Mouse (Mus musculus) E14TG2a.4 (cell line): ENCODE measurements at regions not wholly inside any gene's neighbourhood (a gene's known extent, or its start where the extent isn't known, plus 50 kb on each side); places are given as distances from the start of the nearest gene placed in this dataset.

Experiments
- H3K27me3 ChIP-seq: 2 replicates; pipeline ENCODE4 v1.6.1; 2014; ENCODE audit warnings: low read length, control low read depth; ENCODE audit not compliant: insufficient read depth
- H3K36me3 ChIP-seq: 2 replicates; pipeline ENCODE4 v1.6.1; 2014; ENCODE audit warnings: low read length, control low read depth; ENCODE audit not compliant: insufficient read depth
- H3K4me1 ChIP-seq: replicated peaks from 2 replicates; pipeline ENCODE4 v1.6.1; 2014; ENCODE audit warnings: low read depth, low read length, control low read depth
- H3K4me3 ChIP-seq: replicated peaks from 2 replicates; pipeline ENCODE4 v1.5.1; 2014; ENCODE audit warnings: mild to moderate bottlenecking, low read length
- H3K9me3 ChIP-seq: 2 replicates; pipeline ENCODE4 v1.6.1; 2014; ENCODE audit warnings: low read length, control low read depth
- CTCF ChIP-seq: conservative IDR thresholded peaks from 2 replicates; pipeline ENCODE4 v1.5.1; 2014; ENCODE audit warnings: low read length
- NANOG ChIP-seq: IDR thresholded peaks from 2 replicates; pipeline ENCODE4 v1.6.1; 2014; ENCODE audit warnings: borderline replicate concordance, low read length, mixed read lengths
- POU5F1 ChIP-seq: IDR thresholded peaks from 2 replicates; pipeline ENCODE4 v1.6.1; 2014; ENCODE audit warnings: low read length, borderline replicate concordance

- H3K4me3 ChIP-seq, result no peak overlapping the region
- peaks cover 21% of the 10 kb centered on the region for H3K9me3 ChIP-seq
- H3K36me3 ChIP-seq, result no peaks in the 10 kb centered on the region
- peaks cover 26% of the 10 kb centered on the region for H3K4me1 ChIP-seq
- no peaks in the 10 kb centered on the region for H3K27me3 ChIP-seq
- TF ChIP-seq POU5F1, result no peak
- TF ChIP-seq CTCF, result no peak
- no peak for TF ChIP-seq NANOG
Observed at GRCm38 (mm10) chr12:39830530-39830929, 207.3 kb downstream of the Arl4a start.

GRCm38 (mm10) chr12:39822671-39823070 lies 215.2 kb downstream of the Arl4a start:
- Histone ChIP-seq H3K36me3 (no peaks in the 10 kb centered on the region), H3K4me3 (no peak overlapping the region), H3K27me3 (no peaks in the 10 kb centered on the region), H3K9me3 (no peaks in the 10 kb centered on the region), H3K4me1 (no peaks in the 10 kb centered on the region)
- no peak for TF ChIP-seq POU5F1
- no peak for TF ChIP-seq NANOG
- no peak for TF ChIP-seq CTCF

- no peaks in the 10 kb centered on the region for H3K4me1 ChIP-seq
- TF ChIP-seq CTCF (no peak), NANOG (no peak), POU5F1 (no peak)
Observed at GRCm38 (mm10) chr12:39801536-39801935, 236.3 kb downstream of the Arl4a start.

GRCm38 (mm10) chr12:39797843-39798242 lies 240.0 kb downstream of the Arl4a start:
- H3K4me3 ChIP-seq, result no peak overlapping the region
- H3K27me3 ChIP-seq, result no peaks in the 10 kb centered on the region
- TF ChIP-seq CTCF (no peak), POU5F1 (no peak), NANOG (no peak)
- H3K36me3 ChIP-seq, result no peaks in the 10 kb centered on the region
- no peaks in the 10 kb centered on the region for H3K4me1 ChIP-seq
- H3K9me3 ChIP-seq, result no peaks in the 10 kb centered on the region

More at GRCm38 (mm10) chr12:39801536-39801935, 236.3 kb downstream of the Arl4a start:
- H3K36me3 ChIP-seq, result no peaks in the 10 kb centered on the region
- no peaks in the 10 kb centered on the region for H3K9me3 ChIP-seq
- no peaks in the 10 kb centered on the region for H3K27me3 ChIP-seq
- no peak overlapping the region for H3K4me3 ChIP-seq

GRCm38 (mm10) chr12:39796939-39797338 lies 240.9 kb downstream of the Arl4a start:
- Histone ChIP-seq H3K4me1 (no peaks in the 10 kb centered on the region), H3K4me3 (no peak overlapping the region), H3K27me3 (no peaks in the 10 kb centered on the region), H3K36me3 (no peaks in the 10 kb centered on the region), H3K9me3 (no peaks in the 10 kb centered on the region)
- TF ChIP-seq POU5F1 (no peak), CTCF (no peak), NANOG (no peak)

GRCm38 (mm10) chr12:39785026-39785425 lies 252.8 kb downstream of the Arl4a start:
- Histone ChIP-seq H3K4me3 (no peak overlapping the region), H3K27me3 (no peaks in the 10 kb centered on the region), H3K36me3 (no peaks in the 10 kb centered on the region), H3K4me1 (no peaks in the 10 kb centered on the region), H3K9me3 (no peaks in the 10 kb centered on the region)
- TF ChIP-seq POU5F1 (no peak), CTCF (no peak), NANOG (no peak)

- H3K27me3 ChIP-seq, result no peaks in the 10 kb centered on the region
- H3K9me3 ChIP-seq, result no peaks in the 10 kb centered on the region
- no peak for TF ChIP-seq NANOG
- no peak for TF ChIP-seq POU5F1
- TF ChIP-seq CTCF, result no peak
- H3K36me3 ChIP-seq, result no peaks in the 10 kb centered on the region
- H3K4me3 ChIP-seq, result no peak overlapping the region
- no peaks in the 10 kb centered on the region for H3K4me1 ChIP-seq
Observed at GRCm38 (mm10) chr12:39784532-39784931, 253.3 kb downstream of the Arl4a start.

- Histone ChIP-seq H3K4me1 (no peaks in the 10 kb centered on the region), H3K36me3 (no peaks in the 10 kb centered on the region), H3K9me3 (no peaks in the 10 kb centered on the region), H3K4me3 (no peak overlapping the region), H3K27me3 (no peaks in the 10 kb centered on the region)
- TF ChIP-seq POU5F1 (no peak), NANOG (no peak), CTCF (no peak)
Observed at GRCm38 (mm10) chr12:39776173-39776572, 261.7 kb downstream of the Arl4a start.

- Histone ChIP-seq H3K27me3 (no peaks in the 10 kb centered on the region), H3K4me3 (no peak overlapping the region)
Observed at GRCm38 (mm10) chr12:39766988-39767387, 270.8 kb downstream of the Arl4a start.

GRCm38 (mm10) chr12:39763529-39763928 lies 274.3 kb downstream of the Arl4a start:
- Histone ChIP-seq H3K4me1 (0 out of 2 replicates have a peak, but pooled peaks cover 3% of the 10 kb centered on the region), H3K27me3 (no peaks in the 10 kb centered on the region), H3K9me3 (no peaks in the 10 kb centered on the region), H3K36me3 (no peaks in the 10 kb centered on the region), H3K4me3 (no peak overlapping the region)
- TF ChIP-seq NANOG, result no peak
- no peak for TF ChIP-seq POU5F1
- no peak for TF ChIP-seq CTCF

More at GRCm38 (mm10) chr12:39766988-39767387, 270.8 kb downstream of the Arl4a start:
- H3K4me1 ChIP-seq, result 0 out of 2 replicates have a peak, but pooled peaks cover 3% of the 10 kb centered on the region
- H3K36me3 ChIP-seq, result no peaks in the 10 kb centered on the region
- no peaks in the 10 kb centered on the region for H3K9me3 ChIP-seq
- TF ChIP-seq NANOG (no peak), CTCF (no peak), POU5F1 (no peak)
